Mouse (Mus musculus): Measurements from ENCODE around the gene Gm5108.

Gene Gm5108

GRCm38 (mm10) chr5:67941369-67941768, at the start of gene Gm5108:
Gm5108 (plus strand) TSS chr5:67941669.
- no peak for DNase-seq

GRCm38 (mm10) chr5:67898921-67899320, 42.5 kb upstream of the Gm5108 start:
- DNase-seq = no peak

GRCm38 (mm10) chr5:67904555-67904954, 36.9 kb upstream of the Gm5108 start:
- DNase-seq = no peak

- peak; percentile 23 for DNase-seq
These were observed 10.9 kb upstream of the Gm5108 start for GRCm38 (mm10) chr5:67930584-67930983.

- DNase-seq = no peak
These were observed 9.8 kb upstream of the Gm5108 start for GRCm38 (mm10) chr5:67931623-67932022.

- DNase-seq = no peak
These were observed 1.7 kb downstream of the Gm5108 start for GRCm38 (mm10) chr5:67943199-67943598.

GRCm38 (mm10) chr5:67944074-67944785, 2.8 kb downstream of the Gm5108 start:
- DNase-seq = no peak

- DNase-seq = no peak
These were observed 4.9 kb downstream of the Gm5108 start, which contains the start of gene Gm21905 for GRCm38 (mm10) chr5:67946321-67946720. Gm21905 (minus strand) TSS chr5:67946421.

- no peak for DNase-seq
These were observed 5.5 kb downstream of the Gm5108 start for GRCm38 (mm10) chr5:67947006-67947405.

GRCm38 (mm10) chr5:67948074-67948473, 6.6 kb downstream of the Gm5108 start:
- no peak for DNase-seq

GRCm38 (mm10) chr5:67954097-67954496, 12.6 kb downstream of the Gm5108 start:
- DNase-seq = no peak

- no peak for DNase-seq
These were observed 14.0 kb downstream of the Gm5108 start for GRCm38 (mm10) chr5:67955486-67955885.

- DNase-seq = no peak
These were observed 20.5 kb downstream of the Gm5108 start for GRCm38 (mm10) chr5:67961708-67962629.

- no peak for DNase-seq
These were observed 28.1 kb downstream of the Gm5108 start for GRCm38 (mm10) chr5:67969536-67969935.

- no peak for DNase-seq
These were observed 40.6 kb downstream of the Gm5108 start for GRCm38 (mm10) chr5:67981946-67982526.

GRCm38 (mm10) chr5:67990426-67990825, 49.0 kb downstream of the Gm5108 start:
- no peak for DNase-seq

GRCm38 (mm10) chr5:68002611-68003010, 61.1 kb downstream of the Gm5108 start:
- DNase-seq = no peak

- no peak for DNase-seq
These were observed 62.4 kb downstream of the Gm5108 start for GRCm38 (mm10) chr5:68003904-68004303.

GRCm38 (mm10) chr5:68004419-68004818, 63.0 kb downstream of the Gm5108 start:
- no peak for DNase-seq

- no peak for DNase-seq
These were observed 65.6 kb downstream of the Gm5108 start for GRCm38 (mm10) chr5:68007074-68007473.

GRCm38 (mm10) chr5:68011569-68011968, 70.1 kb downstream of the Gm5108 start:
- no peak for DNase-seq

GRCm38 (mm10) chr5:68012618-68013017, 71.1 kb downstream of the Gm5108 start:
- DNase-seq = peak; percentile 83

GRCm38 (mm10) chr5:68020870-68021269, 79.4 kb downstream of the Gm5108 start:
- DNase-seq = no peak

All from thymus, postnatal 14 days (tissue).